Mouse (Mus musculus) midbrain, postnatal 0 days (tissue): ENCODE measurements around the gene Car10. TPM values are rescaled to one million over a fixed set of nuclear protein-coding genes. Genes with fewer than 3 reads are reported as not detected.
A peak's percentile ranks its signal among the peaks of the same experiment; 100 is the strongest.

Source experiments
- ATAC-seq: fragments of 200-750 bp; cut with Nextera tagmentation; 2 replicates; pipeline ENCODE4 v1.8.0; 2017; ENCODE audit warnings: moderate number of reproducible peaks, mild to moderate bottlenecking, moderate TSS enrichment, moderate library complexity; ENCODE audit not compliant: low FRiP score
- DNase-seq: peaks from one replicate; pipeline ENCODE4 v3.0.0-alpha.2; 2015; ENCODE audit warnings: low spot score
- H3K27ac ChIP-seq: fragments of 300-500 bp; sonication (generic); 2 replicates; pipeline ENCODE4 v1.5.1; 2014; ENCODE audit warnings: low read depth, mild to moderate bottlenecking, low read length, mixed read lengths
- H3K27me3 ChIP-seq: fragments of 300-500 bp; sonication (generic); 2 replicates; pipeline ENCODE4 v1.6.1; 2014; ENCODE audit warnings: low read length, control low read depth, mixed read lengths; ENCODE audit not compliant: insufficient read depth
- H3K36me3 ChIP-seq: fragments of 300-500 bp; sonication (generic); 2 replicates; pipeline ENCODE4 v1.6.1; 2014; ENCODE audit warnings: low read length, control low read depth, mixed read lengths; ENCODE audit not compliant: insufficient read depth
- H3K4me1 ChIP-seq: fragments of 300-500 bp; sonication (generic); 2 replicates; pipeline ENCODE4 v1.6.1; 2014; ENCODE audit warnings: mild to moderate bottlenecking, control low read depth, antibody characterized with exemption, low read length, mixed read lengths; ENCODE audit not compliant: insufficient read depth
- H3K4me2 ChIP-seq: fragments of 300-500 bp; sonication (generic); 2 replicates; pipeline ENCODE4 v1.6.1; 2014; ENCODE audit warnings: low read depth, mild to moderate bottlenecking, low read length, mixed read lengths; ENCODE audit not compliant: poor library complexity, severe bottlenecking
- H3K4me3 ChIP-seq: fragments of 300-500 bp; sonication (generic); 2 replicates; pipeline ENCODE4 v1.5.1; 2014; ENCODE audit warnings: low read depth, mild to moderate bottlenecking, low read length, moderate library complexity
- H3K9ac ChIP-seq: fragments of 300-500 bp; sonication (generic); replicated peaks from 2 replicates; pipeline ENCODE4 v1.6.1; 2014; ENCODE audit warnings: mild to moderate bottlenecking, low read length, moderate library complexity, mixed read lengths; ENCODE audit not compliant: poor library complexity, severe bottlenecking
- H3K9me3 ChIP-seq: fragments of 300-500 bp; sonication (generic); 2 replicates; pipeline ENCODE4 v1.6.1; 2016; ENCODE audit warnings: low read length, control low read depth
- CTCF ChIP-seq: IDR thresholded peaks from 2 replicates; pipeline ENCODE4 v1.5.1; 2016; ENCODE audit warnings: antibody characterized with exemption, mild to moderate bottlenecking
- WGBS: fragments of 180-500 bp; shearing (Covaris S2); extraction: QIAGEN DNeasy Blood & Tissue Kit; methylation state at CpG from one replicate; pipeline ENCODE4 v1.1.7; 2014; 5-methylcytosine and 5-hydroxymethylcytosine counted together
- polyA plus RNA-seq: library from polyadenylated mRNA; unstranded; fragments of >200 nt; fragmentation: Nextera tagmentation; extraction: Ambion mirVana; gene quantifications from 2 replicates; pipeline ENCODE4 v1.2.1, GENCODE M21; 2015
- total RNA-seq: library from RNA; depleted of rRNA; stranded (reverse); fragments of >200 nt; gene quantifications from 2 replicates; pipeline ENCODE4 v1.2.3, GENCODE M21; 2014

The Car10 gene
- total and polyA plus RNA-seq, 2 experiments from 2014 or later, result 62.8 to 69.6 TPM

- no peaks in the 10 kb centered on the region for H3K9me3 ChIP-seq
- no peak for DNase-seq
- no peaks in the 10 kb centered on the region for H3K36me3 ChIP-seq
- WGBS, result 78% methylated on average over 4 of the region's 4 CpGs
- no peaks in the 10 kb centered on the region for H3K4me1 ChIP-seq
- no peak overlapping the region for H3K4me2 ChIP-seq
- no peak overlapping the region for H3K27ac ChIP-seq
- H3K27me3 ChIP-seq, result no peaks in the 10 kb centered on the region
- no peak overlapping the region for H3K4me3 ChIP-seq
- no peak for ATAC-seq
- no peak overlapping the region for H3K9ac ChIP-seq
- no peak for TF ChIP-seq CTCF
Measured at GRCm38 (mm10) chr11:93587788-93588187, 490.0 kb downstream of the Car10 start.

DNA sequence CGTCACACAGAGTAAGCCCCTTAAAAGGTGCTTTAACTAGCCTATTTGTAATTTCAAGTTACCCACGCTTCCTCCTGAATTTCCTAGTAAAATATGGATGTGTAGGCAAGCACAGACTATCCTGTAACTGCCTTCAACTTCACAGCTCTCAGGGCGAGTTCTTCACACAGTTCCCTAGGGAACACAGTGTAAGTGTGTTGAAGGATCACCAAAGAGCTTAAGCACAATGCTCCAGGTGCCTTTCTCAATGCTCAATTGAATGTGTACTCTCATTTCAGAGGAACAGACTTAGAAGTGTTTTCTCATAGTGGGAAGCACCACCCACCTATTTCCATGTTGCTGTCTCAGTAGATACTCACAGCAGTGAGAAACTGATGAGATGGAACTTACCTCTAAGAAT lies 492.8 kb downstream of the Car10 start:
- H3K27me3 ChIP-seq, result no peaks in the 10 kb centered on the region
- ATAC-seq (no peak), DNase-seq (no peak)
- no peak overlapping the region for H3K9ac ChIP-seq
- WGBS, result 80% methylated on average over 3 of the region's 3 CpGs
- no peaks in the 10 kb centered on the region for H3K9me3 ChIP-seq
- H3K36me3 ChIP-seq, result no peaks in the 10 kb centered on the region
- H3K27ac ChIP-seq, result no peak overlapping the region
- no peak overlapping the region for H3K4me3 ChIP-seq
- TF ChIP-seq CTCF, result no peak
- no peak overlapping the region for H3K4me2 ChIP-seq
- H3K4me1 ChIP-seq, result no peaks in the 10 kb centered on the region

- no peak for TF ChIP-seq CTCF
- Histone ChIP-seq H3K9ac (no peak overlapping the region), H3K4me2 (no peak overlapping the region), H3K36me3 (no peaks in the 10 kb centered on the region), H3K9me3 (no peaks in the 10 kb centered on the region), H3K27me3 (no peaks in the 10 kb centered on the region), H3K27ac (no peak overlapping the region), H3K4me1 (no peaks in the 10 kb centered on the region), H3K4me3 (no peak overlapping the region)
- 40% methylated on average over 2 of the region's 2 CpGs for WGBS
- DNase-seq, result no peak
- no peak for ATAC-seq
Measured at GRCm38 (mm10) chr11:93594033-93594432, 496.2 kb downstream of the Car10 start.

DNA sequence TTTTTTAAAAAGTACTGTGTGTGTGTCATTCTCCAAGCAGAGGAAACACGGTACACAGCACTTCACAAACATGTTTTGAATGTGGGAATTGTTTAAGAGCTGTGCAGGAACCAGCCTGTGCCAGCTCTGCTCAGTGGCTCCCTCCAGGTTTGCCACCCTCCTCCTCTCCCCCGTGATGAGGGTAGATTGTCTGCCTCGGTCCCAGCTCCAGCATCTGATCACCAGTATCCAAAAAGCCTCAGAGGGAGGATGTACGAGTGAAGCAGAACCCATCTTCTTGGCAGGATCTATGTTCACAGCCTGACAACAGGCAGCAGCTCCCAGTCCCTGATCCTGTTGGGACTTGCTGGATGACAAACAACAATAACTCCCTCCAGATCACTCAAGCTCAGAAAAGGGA lies 500.3 kb downstream of the Car10 start:
- Histone ChIP-seq H3K4me2 (no peak overlapping the region), H3K9ac (no peak overlapping the region), H3K9me3 (no peaks in the 10 kb centered on the region), H3K27ac (no peak overlapping the region), H3K4me3 (no peak overlapping the region), H3K27me3 (no peaks in the 10 kb centered on the region), H3K36me3 (no peaks in the 10 kb centered on the region), H3K4me1 (no peaks in the 10 kb centered on the region)
- ATAC-seq (no peak), DNase-seq (no peak)
- 70% methylated on average over 4 of the region's 4 CpGs for WGBS
- TF ChIP-seq CTCF, result no peak

DNA sequence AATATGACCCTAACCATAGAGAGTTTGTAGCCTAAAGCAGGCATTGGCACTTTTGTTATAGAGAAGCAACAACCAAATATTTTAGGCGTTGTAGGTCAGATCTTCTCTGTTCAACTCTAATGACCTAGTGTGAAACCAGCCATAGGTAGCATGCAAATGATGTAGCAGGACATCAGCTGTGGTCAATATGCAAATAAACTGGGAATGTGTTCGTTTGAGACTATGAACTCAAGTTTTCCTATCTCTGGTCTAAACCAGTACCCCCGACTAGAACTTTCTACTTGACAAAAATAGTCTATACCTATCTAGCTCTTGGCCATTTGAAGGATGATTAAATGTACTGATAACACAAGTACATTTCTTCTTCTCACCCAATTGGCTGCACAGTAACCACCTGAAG lies 501.9 kb downstream of the Car10 start:
- Histone ChIP-seq H3K9ac (no peak overlapping the region), H3K27ac (no peak overlapping the region), H3K9me3 (no peaks in the 10 kb centered on the region), H3K27me3 (no peaks in the 10 kb centered on the region), H3K4me1 (peaks cover 9% of the 10 kb centered on the region), H3K4me2 (no peak overlapping the region), H3K4me3 (no peak overlapping the region), H3K36me3 (no peaks in the 10 kb centered on the region)
- WGBS, result 89% methylated on average over 3 of the region's 3 CpGs
- ATAC-seq, result no peak
- no peak for DNase-seq
- no peak for TF ChIP-seq CTCF

DNA sequence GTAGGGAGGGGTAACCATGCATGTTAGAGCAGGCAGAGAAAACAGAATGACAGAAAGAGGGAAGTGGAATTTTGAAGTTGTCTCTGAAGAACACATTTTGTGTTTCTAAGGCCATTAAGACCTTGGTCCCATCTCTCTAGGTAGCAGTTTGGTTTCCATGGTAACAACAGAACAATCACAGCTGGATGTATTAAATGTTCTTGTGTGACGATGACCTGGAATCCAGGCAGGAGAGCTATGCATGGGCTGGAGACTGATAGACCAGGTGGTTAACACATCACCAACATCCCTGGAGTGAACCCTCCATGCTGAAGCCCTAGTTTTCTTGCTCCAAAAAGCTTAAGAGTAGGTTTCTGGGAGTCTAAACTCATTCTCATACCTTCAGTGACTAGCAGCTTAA lies 505.7 kb downstream of the Car10 start:
- H3K9me3 ChIP-seq, result no peaks in the 10 kb centered on the region
- no peak overlapping the region for H3K4me3 ChIP-seq
- no peak overlapping the region for H3K9ac ChIP-seq
- peaks cover 9% of the 10 kb centered on the region for H3K4me1 ChIP-seq
- DNase-seq (peak; percentile 71), ATAC-seq (no peak)
- 25% methylated on average over 1 of the region's 1 CpGs for whole genome bisulfite sequencing
- H3K4me2 ChIP-seq, result no peak overlapping the region
- TF ChIP-seq CTCF, result no peak
- no peak overlapping the region; the same call in 1 of the 2 replicates for H3K27ac ChIP-seq
- no peaks in the 10 kb centered on the region for H3K36me3 ChIP-seq
- H3K27me3 ChIP-seq, result no peaks in the 10 kb centered on the region
